Mouse (Mus musculus): ENCODE data around the gene Sumo3. TPM values are rescaled to one million over a fixed set of nuclear protein-coding genes. Genes with fewer than 3 reads are reported as not detected.

The Sumo3 gene
- polyA plus RNA-seq, 1 experiment from 2014 or later = 334 TPM

- Histone ChIP-seq H3K4me3 (ENCODE audit: low read length) (no peak overlapping the region), H3K9me3 (ENCODE audit: control insufficient read depth, low read length) (no peaks in the 10 kb centered on the region), H3K27me3 (replicated peaks; ENCODE audit: control insufficient read depth, insufficient read depth, low read length) (no peaks in the 10 kb centered on the region), H3K36me3 (ENCODE audit: control insufficient read depth, insufficient read depth, low read length) (peaks cover 14% of the 10 kb centered on the region), H3K27ac (ENCODE audit: low read depth, low read length) (no peak overlapping the region), H3K9ac (ENCODE audit: low read depth, low read length) (no peak overlapping the region), H3K4me1 (ENCODE audit: control insufficient read depth, insufficient read depth, low read depth, low read length) (no peaks in the 10 kb centered on the region), H3K4me2 (ENCODE audit: low read length) (no peak overlapping the region)
- 75% methylated on average over 1 of the region's 1 CpGs for WGBS
- no peak for ATAC-seq
These were observed 41.6 kb downstream of the Sumo3 start for GRCm38 (mm10) chr10:77647461-77647860.

GRCm38 (mm10) chr10:77647901-77648300 lies 42.0 kb downstream of the Sumo3 start:
- no peak for ATAC-seq
- no peak overlapping the region for H3K4me2 ChIP-seq (ENCODE audit: low read length)
- 83% methylated on average over 8 of the region's 8 CpGs for WGBS
- H3K36me3 ChIP-seq (ENCODE audit: control insufficient read depth, insufficient read depth, low read length) = peaks cover 14% of the 10 kb centered on the region
- H3K4me1 ChIP-seq (ENCODE audit: control insufficient read depth, insufficient read depth, low read depth, low read length) = no peaks in the 10 kb centered on the region
- H3K27ac ChIP-seq (ENCODE audit: low read depth, low read length) = no peak overlapping the region
- H3K27me3 ChIP-seq (replicated peaks; ENCODE audit: control insufficient read depth, insufficient read depth, low read length) = no peaks in the 10 kb centered on the region
- H3K4me3 ChIP-seq (ENCODE audit: low read length) = no peak overlapping the region
- H3K9ac ChIP-seq (ENCODE audit: low read depth, low read length) = no peak overlapping the region
- no peaks in the 10 kb centered on the region for H3K9me3 ChIP-seq (ENCODE audit: control insufficient read depth, low read length)

DNA sequence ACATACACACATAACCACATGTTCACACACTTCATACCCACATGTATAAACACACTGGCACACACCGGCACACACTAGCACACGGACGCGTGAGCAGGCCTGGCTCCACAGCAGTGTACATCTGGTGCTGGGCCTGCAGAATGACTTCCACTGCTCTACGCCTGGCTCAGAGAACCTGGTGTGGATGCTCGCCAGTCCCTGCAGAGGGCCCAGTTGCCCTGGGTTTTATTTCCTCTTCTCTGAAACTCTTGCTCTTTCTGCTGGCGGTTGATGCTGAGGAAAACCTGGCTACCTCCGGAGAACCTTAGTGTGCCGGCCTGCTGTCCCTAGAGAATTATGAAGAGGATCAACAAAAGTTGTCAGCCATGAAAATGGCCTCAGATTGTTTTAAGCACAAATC lies 46.1 kb downstream of the Sumo3 start:
- no peaks in the 10 kb centered on the region for H3K9me3 ChIP-seq (ENCODE audit: control insufficient read depth, low read length)
- H3K4me1 ChIP-seq (ENCODE audit: control insufficient read depth, insufficient read depth, low read depth, low read length) = no peaks in the 10 kb centered on the region
- ATAC-seq = no peak
- H3K4me3 ChIP-seq (ENCODE audit: low read length) = no peak overlapping the region
- H3K36me3 ChIP-seq (ENCODE audit: control insufficient read depth, insufficient read depth, low read length) = no peaks in the 10 kb centered on the region
- H3K27ac ChIP-seq (ENCODE audit: low read depth, low read length) = no peak overlapping the region
- 86% methylated on average over 9 of the region's 9 CpGs for whole genome bisulfite sequencing
- no peaks in the 10 kb centered on the region for H3K27me3 ChIP-seq (replicated peaks; ENCODE audit: control insufficient read depth, insufficient read depth, low read length)
- no peak overlapping the region for H3K9ac ChIP-seq (ENCODE audit: low read depth, low read length)
- H3K4me2 ChIP-seq (ENCODE audit: low read length) = no peak overlapping the region

- no peaks in the 10 kb centered on the region for H3K4me1 ChIP-seq (ENCODE audit: control insufficient read depth, insufficient read depth, low read depth, low read length)
- no peak overlapping the region for H3K27ac ChIP-seq (ENCODE audit: low read depth, low read length)
- no peaks in the 10 kb centered on the region for H3K27me3 ChIP-seq (replicated peaks; ENCODE audit: control insufficient read depth, insufficient read depth, low read length)
- H3K4me2 ChIP-seq (ENCODE audit: low read length) = no peak overlapping the region
- H3K4me3 ChIP-seq (ENCODE audit: low read length) = no peak overlapping the region
- no peak overlapping the region for H3K9ac ChIP-seq (ENCODE audit: low read depth, low read length)
- ATAC-seq = no peak
- WGBS = 60% methylated on average over 15 of the region's 15 CpGs
- H3K9me3 ChIP-seq (ENCODE audit: control insufficient read depth, low read length) = no peaks in the 10 kb centered on the region; the same call in 1 of the 2 replicates
- H3K36me3 ChIP-seq (ENCODE audit: control insufficient read depth, insufficient read depth, low read length) = no peaks in the 10 kb centered on the region
These were observed 52.5 kb downstream of the Sumo3 start for GRCm38 (mm10) chr10:77658286-77658994.

GRCm38 (mm10) chr10:77663949-77664665 lies 58.2 kb downstream of the Sumo3 start:
- Histone ChIP-seq H3K4me3 (ENCODE audit: low read length) (no peak overlapping the region), H3K4me2 (ENCODE audit: low read length) (peak overlapping the region; percentile 27), H3K9me3 (ENCODE audit: control insufficient read depth, low read length) (no peaks in the 10 kb centered on the region; the same call in 1 of the 2 replicates), H3K27me3 (replicated peaks; ENCODE audit: control insufficient read depth, insufficient read depth, low read length) (no peaks in the 10 kb centered on the region), H3K36me3 (ENCODE audit: control insufficient read depth, insufficient read depth, low read length) (no peaks in the 10 kb centered on the region), H3K4me1 (ENCODE audit: control insufficient read depth, insufficient read depth, low read depth, low read length) (no peaks in the 10 kb centered on the region), H3K27ac (ENCODE audit: low read depth, low read length) (no peak overlapping the region), H3K9ac (ENCODE audit: low read depth, low read length) (no peak overlapping the region)
- no peak for ATAC-seq
- WGBS = 49% methylated on average over 43 of the region's 43 CpGs

DNA sequence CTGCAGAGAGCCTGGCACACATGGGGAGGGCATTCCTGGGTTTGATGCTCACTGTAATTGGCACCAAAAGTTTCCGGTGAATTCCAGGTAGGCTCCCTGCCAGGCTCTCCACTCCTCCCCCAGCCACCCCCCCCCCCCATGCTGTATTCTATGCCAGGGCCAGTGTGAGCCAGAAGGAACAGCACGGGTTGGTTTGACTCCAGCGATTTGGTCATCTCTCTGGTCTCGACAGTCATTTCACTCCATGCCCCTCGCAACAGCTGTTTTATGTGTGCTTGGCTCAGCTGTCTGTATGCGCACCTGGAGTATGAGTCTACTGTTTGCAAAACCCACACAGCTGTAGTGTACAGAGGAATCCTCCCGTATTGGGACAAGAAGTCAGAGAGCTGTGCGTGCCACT lies 60.4 kb downstream of the Sumo3 start:
- Histone ChIP-seq H3K27me3 (replicated peaks; ENCODE audit: control insufficient read depth, insufficient read depth, low read length) (no peaks in the 10 kb centered on the region), H3K9ac (ENCODE audit: low read depth, low read length) (no peak overlapping the region), H3K4me1 (ENCODE audit: control insufficient read depth, insufficient read depth, low read depth, low read length) (no peaks in the 10 kb centered on the region), H3K9me3 (ENCODE audit: control insufficient read depth, low read length) (no peaks in the 10 kb centered on the region), H3K4me2 (ENCODE audit: low read length) (no peak overlapping the region), H3K27ac (ENCODE audit: low read depth, low read length) (no peak overlapping the region), H3K36me3 (ENCODE audit: control insufficient read depth, insufficient read depth, low read length) (no peaks in the 10 kb centered on the region), H3K4me3 (ENCODE audit: low read length) (no peak overlapping the region)
- 70% methylated on average over 8 of the region's 8 CpGs for WGBS
- ATAC-seq = peak; percentile 40; the same call in 1 of the 2 replicates

- no peaks in the 10 kb centered on the region for H3K4me1 ChIP-seq (ENCODE audit: control insufficient read depth, insufficient read depth, low read depth, low read length)
- H3K9me3 ChIP-seq (ENCODE audit: control insufficient read depth, low read length) = no peaks in the 10 kb centered on the region
- no peak for ATAC-seq
These were observed 61.5 kb downstream of the Sumo3 start for GRCm38 (mm10) chr10:77667402-77667801.

More at GRCm38 (mm10) chr10:77667402-77667801, 61.5 kb downstream of the Sumo3 start:
- H3K4me3 ChIP-seq (ENCODE audit: low read length) = no peak overlapping the region
- WGBS = 90% methylated on average over 4 of the region's 4 CpGs
- H3K36me3 ChIP-seq (ENCODE audit: control insufficient read depth, insufficient read depth, low read length) = no peaks in the 10 kb centered on the region
- H3K4me2 ChIP-seq (ENCODE audit: low read length) = no peak overlapping the region
- no peaks in the 10 kb centered on the region for H3K27me3 ChIP-seq (replicated peaks; ENCODE audit: control insufficient read depth, insufficient read depth, low read length)
- no peak overlapping the region for H3K9ac ChIP-seq (ENCODE audit: low read depth, low read length)
- H3K27ac ChIP-seq (ENCODE audit: low read depth, low read length) = no peak overlapping the region

MicroRNAs within 50 kb of the gene (microRNA counts, 519-probe panel; counts per million panel counts)
- microRNA mmu-miR-1930 = 1,470 counts per million, percentile 13 among the panel's probes with 10 or more counts

Small RNA genes lying within 50 kb of the gene (microRNA-seq; reads per million reads assigned to microRNA genes)
- 8.5 reads per million, percentile 25 among the genes with 10 or more reads in this experiment for gene Mir1930

Other genes starting within 250 kb of the Sumo3 start
- gene Adarb1, start 187.8 kb upstream of the Sumo3 start, polyA plus RNA-seq (2015; fragmentation: Nextera tagmentation; extraction: Ambion mirVana) = 19.9 and 20.6 TPM in 2 replicates
- gene Fam207a, start 90.3 kb upstream of the Sumo3 start, polyA plus RNA-seq (2015; fragmentation: Nextera tagmentation; extraction: Ambion mirVana) = 43.5 and 43.8 TPM in 2 replicates
- gene Itgb2, start 75.8 kb upstream of the Sumo3 start, polyA plus RNA-seq (2015; fragmentation: Nextera tagmentation; extraction: Ambion mirVana) = 0.92 and 1.1 TPM in 2 replicates
- 84.4 and 88.3 TPM in 2 replicates for gene Pttg1ip, start 24.4 kb upstream of the Sumo3 start, polyA plus RNA-seq (2015; fragmentation: Nextera tagmentation; extraction: Ambion mirVana)
- gene Gm49325, start 100 bp downstream of the Sumo3 start, polyA plus RNA-seq (2015; fragmentation: Nextera tagmentation; extraction: Ambion mirVana) = not detected in 2 replicates
- 85.0 and 91.0 TPM in 2 replicates for gene Ube2g2, start 16.2 kb downstream of the Sumo3 start, polyA plus RNA-seq (2015; fragmentation: Nextera tagmentation; extraction: Ambion mirVana)
- 1.3 and 1.6 TPM in 2 replicates for gene Tspear, start 80.5 kb downstream of the Sumo3 start, polyA plus RNA-seq (2015; fragmentation: Nextera tagmentation; extraction: Ambion mirVana)
- gene Gm19402, start 84.7 kb downstream of the Sumo3 start, polyA plus RNA-seq (2015; fragmentation: Nextera tagmentation; extraction: Ambion mirVana) = not detected in 2 replicates
- gene Gm9508, start 91.1 kb downstream of the Sumo3 start, polyA plus RNA-seq (2015; fragmentation: Nextera tagmentation; extraction: Ambion mirVana) = not detected in 2 replicates
- not detected in 2 replicates for gene Gm10272, start 100.5 kb downstream of the Sumo3 start, polyA plus RNA-seq (2015; fragmentation: Nextera tagmentation; extraction: Ambion mirVana)
- gene Gm10024, start 105.4 kb downstream of the Sumo3 start, polyA plus RNA-seq (2015; fragmentation: Nextera tagmentation; extraction: Ambion mirVana) = not detected in 2 replicates
- gene Gm10142, start 109.7 kb downstream of the Sumo3 start, polyA plus RNA-seq (2015; fragmentation: Nextera tagmentation; extraction: Ambion mirVana) = not detected in 2 replicates
- gene Krtap12-1, start 114.5 kb downstream of the Sumo3 start, polyA plus RNA-seq (2015; fragmentation: Nextera tagmentation; extraction: Ambion mirVana) = not detected in 2 replicates
- gene Gm10100, start 120.4 kb downstream of the Sumo3 start, polyA plus RNA-seq (2015; fragmentation: Nextera tagmentation; extraction: Ambion mirVana) = not detected in 2 replicates
- not detected in 2 replicates for gene Gm18596, start 136.5 kb downstream of the Sumo3 start, polyA plus RNA-seq (2015; fragmentation: Nextera tagmentation; extraction: Ambion mirVana)
- not detected in 2 replicates for gene Gm9736, start 145.3 kb downstream of the Sumo3 start, polyA plus RNA-seq (2015; fragmentation: Nextera tagmentation; extraction: Ambion mirVana)
- not detected in 2 replicates for gene Gm3233, start 153.6 kb downstream of the Sumo3 start, polyA plus RNA-seq (2015; fragmentation: Nextera tagmentation; extraction: Ambion mirVana)
- not detected in 2 replicates for gene Gm3238, start 165.2 kb downstream of the Sumo3 start, polyA plus RNA-seq (2015; fragmentation: Nextera tagmentation; extraction: Ambion mirVana)
- gene Gm7138, start 170.8 kb downstream of the Sumo3 start, polyA plus RNA-seq (2015; fragmentation: Nextera tagmentation; extraction: Ambion mirVana) = not detected in 2 replicates
- not detected in 2 replicates for gene Gm3250, start 176.4 kb downstream of the Sumo3 start, polyA plus RNA-seq (2015; fragmentation: Nextera tagmentation; extraction: Ambion mirVana)
- not detected in 2 replicates for gene Gm7137, start 182.1 kb downstream of the Sumo3 start, polyA plus RNA-seq (2015; fragmentation: Nextera tagmentation; extraction: Ambion mirVana)
- not detected in 2 replicates for gene Gm9639, start 189.0 kb downstream of the Sumo3 start, polyA plus RNA-seq (2015; fragmentation: Nextera tagmentation; extraction: Ambion mirVana)
- not detected in 2 replicates for gene Gm19668, start 193.0 kb downstream of the Sumo3 start, polyA plus RNA-seq (2015; fragmentation: Nextera tagmentation; extraction: Ambion mirVana)
- gene Gm9507, start 205.7 kb downstream of the Sumo3 start, polyA plus RNA-seq (2015; fragmentation: Nextera tagmentation; extraction: Ambion mirVana) = not detected in 2 replicates
- not detected in 2 replicates for gene Gm2696, start 208.6 kb downstream of the Sumo3 start, polyA plus RNA-seq (2015; fragmentation: Nextera tagmentation; extraction: Ambion mirVana)
- not detected in 2 replicates for gene Krtap10-4, start 221.0 kb downstream of the Sumo3 start, polyA plus RNA-seq (2015; fragmentation: Nextera tagmentation; extraction: Ambion mirVana)
- not detected in 2 replicates for gene Krtap10-10, start 229.8 kb downstream of the Sumo3 start, polyA plus RNA-seq (2015; fragmentation: Nextera tagmentation; extraction: Ambion mirVana)
- gene Gm36176, start 240.7 kb downstream of the Sumo3 start, polyA plus RNA-seq (2015; fragmentation: Nextera tagmentation; extraction: Ambion mirVana) = not detected in 2 replicates
- not detected in 2 replicates for gene Gm10318, start 246.8 kb downstream of the Sumo3 start, polyA plus RNA-seq (2015; fragmentation: Nextera tagmentation; extraction: Ambion mirVana)